Mouse (Mus musculus) hindbrain, postnatal 0 days (tissue): Measurements from ENCODE around the gene Adgre4. TPM values are rescaled to one million over a fixed set of nuclear protein-coding genes. Genes with fewer than 3 reads are reported as not detected.
A peak's percentile ranks its signal among the peaks of the same experiment; 100 is the strongest.

Experiments
- ATAC-seq: fragments of 200-750 bp; cut with Nextera tagmentation; 2 replicates; pipeline ENCODE4 v1.8.0; 2017; ENCODE audit warnings: mild to moderate bottlenecking, moderate TSS enrichment, moderate library complexity
- DNase-seq: peaks from one replicate; pipeline ENCODE4 v3.0.0-alpha.2; 2015; ENCODE audit warnings: low spot score
- H3K27ac ChIP-seq: fragments of 300-500 bp; sonication (generic); 2 replicates; pipeline ENCODE4 v1.5.1; 2014; ENCODE audit warnings: mild to moderate bottlenecking
- H3K27me3 ChIP-seq: fragments of 300-500 bp; sonication (generic); 2 replicates; pipeline ENCODE4 v1.6.1; 2014; ENCODE audit warnings: low read length, mixed read lengths; ENCODE audit not compliant: insufficient read depth
- H3K36me3 ChIP-seq: fragments of 300-500 bp; sonication (generic); 2 replicates; pipeline ENCODE4 v1.6.1; 2014; ENCODE audit warnings: low read length, mixed read lengths; ENCODE audit not compliant: insufficient read depth
- H3K4me1 ChIP-seq: fragments of 300-500 bp; sonication (generic); 2 replicates; pipeline ENCODE4 v1.6.1; 2014; ENCODE audit warnings: antibody characterized with exemption, low read length, mixed read lengths; ENCODE audit not compliant: insufficient read depth
- H3K4me2 ChIP-seq: fragments of 300-500 bp; sonication (generic); 2 replicates; pipeline ENCODE4 v1.6.1; 2014; ENCODE audit warnings: low read depth, mild to moderate bottlenecking, low read length, moderate library complexity, mixed read lengths
- H3K4me3 ChIP-seq: fragments of 300-500 bp; sonication (generic); 2 replicates; pipeline ENCODE4 v1.5.1; 2014; ENCODE audit warnings: low read length
- H3K9ac ChIP-seq: fragments of 300-500 bp; sonication (generic); replicated peaks from 2 replicates; pipeline ENCODE4 v1.6.1; 2014; ENCODE audit warnings: mild to moderate bottlenecking, low read length, moderate library complexity, mixed read lengths
- H3K9me3 ChIP-seq: fragments of 300-500 bp; sonication (generic); 2 replicates; pipeline ENCODE4 v1.6.1; 2016; ENCODE audit warnings: low read length, mixed read lengths
- CTCF ChIP-seq: IDR thresholded peaks from 2 replicates; pipeline ENCODE4 v1.5.1; 2016; ENCODE audit warnings: antibody characterized with exemption, control low read depth, low read depth
- WGBS: fragments of 180-500 bp; shearing (Covaris S2); extraction: QIAGEN DNeasy Blood & Tissue Kit; methylation state at CpG from one replicate; pipeline ENCODE4 v1.1.7; 2014; 5-methylcytosine and 5-hydroxymethylcytosine counted together
- polyA plus RNA-seq: library from polyadenylated mRNA; unstranded; fragments of >200 nt; fragmentation: Nextera tagmentation; extraction: Ambion mirVana; gene quantifications from 2 replicates; pipeline ENCODE4 v1.2.1, GENCODE M21; 2015
- total RNA-seq: library from RNA; depleted of rRNA; stranded (reverse); fragments of >200 nt; gene quantifications from 2 replicates; pipeline ENCODE4 v1.2.3, GENCODE M21; 2014; rRNA removed

Adgre4 gene
- total RNA-seq (0.16 TPM in 1 of 2 replicates, not detected in the other), polyA plus RNA-seq (0.15 and 0.19 TPM in 2 replicates)

- no peaks in the 10 kb centered on the region for H3K27me3 ChIP-seq
- no peaks in the 10 kb centered on the region for H3K4me1 ChIP-seq
- H3K4me3 ChIP-seq, result no peak within 1 kb of the TSS
- ATAC-seq, result no peak
- WGBS, result 77% methylated on average over 2 of the region's 2 CpGs
- H3K4me2 ChIP-seq, result no peak within 1 kb of the TSS
- H3K9ac ChIP-seq, result no peak within 1 kb of the TSS
- H3K9me3 ChIP-seq, result no peaks in the 10 kb centered on the region
- no peak for TF ChIP-seq CTCF
- H3K27ac ChIP-seq, result no peak within 1 kb of the TSS
- no peak for DNase-seq
- H3K36me3 ChIP-seq, result no peaks in the 10 kb centered on the region
Observed at GRCm38 (mm10) chr17:55749786-55750185, at the start of gene Adgre4. Adgre4 (plus strand) TSS chr17:55749984.

- DNase-seq, result peak; percentile 92
- ATAC-seq, result peak; percentile 74; the same call in 1 of the 2 replicates
- Histone ChIP-seq H3K4me1 (no peaks in the 10 kb centered on the region), H3K36me3 (peaks cover 9% of the 10 kb centered on the region; the same call in 1 of the 2 replicates), H3K9me3 (no peaks in the 10 kb centered on the region), H3K4me3 (no peak overlapping the region), H3K9ac (no peak overlapping the region), H3K4me2 (no peak overlapping the region), H3K27me3 (no peaks in the 10 kb centered on the region), H3K27ac (no peak overlapping the region)
- peak; percentile 84 for TF ChIP-seq CTCF
- 65% methylated on average over 3 of the region's 3 CpGs for WGBS
Observed at GRCm38 (mm10) chr17:55702161-55702820, 47.5 kb upstream of the Adgre4 start.

GRCm38 (mm10) chr17:55702865-55703264, 46.9 kb upstream of the Adgre4 start:
- Histone ChIP-seq H3K9ac (no peak overlapping the region), H3K4me1 (no peaks in the 10 kb centered on the region), H3K9me3 (no peaks in the 10 kb centered on the region), H3K36me3 (peaks cover 3% of the 10 kb centered on the region; the same call in 1 of the 2 replicates), H3K4me3 (no peak overlapping the region), H3K27ac (no peak overlapping the region), H3K27me3 (no peaks in the 10 kb centered on the region), H3K4me2 (no peak overlapping the region)
- 59% methylated on average over 5 of the region's 5 CpGs for WGBS
- DNase-seq (no peak), ATAC-seq (no peak)
- no peak for TF ChIP-seq CTCF

GRCm38 (mm10) chr17:55711984-55712811, 37.6 kb upstream of the Adgre4 start, which contains the start of gene Pot1b:
Pot1b (minus strand) TSS chr17:55712628.
- peak within 1 kb of the TSS; percentile 89 for H3K4me2 ChIP-seq
- WGBS, result under 1% methylated on average over 36 of the region's 37 CpGs
- peaks cover 3% of the 10 kb centered on the region; the same call in 1 of the 2 replicates for H3K36me3 ChIP-seq
- peak within 1 kb of the TSS; percentile 54 for H3K9ac ChIP-seq
- peak within 1 kb of the TSS; percentile 74 for H3K4me3 ChIP-seq
- H3K4me1 ChIP-seq, result no peaks in the 10 kb centered on the region
- peak; percentile 46; the same call in 1 of the 2 replicates for TF ChIP-seq CTCF
- ATAC-seq (peak; percentile 99), DNase-seq (peak; percentile 98)
- no peak within 1 kb of the TSS for H3K27ac ChIP-seq
- no peaks in the 10 kb centered on the region for H3K9me3 ChIP-seq
- no peaks in the 10 kb centered on the region for H3K27me3 ChIP-seq

- H3K4me1 ChIP-seq, result no peaks in the 10 kb centered on the region
- no peaks in the 10 kb centered on the region for H3K36me3 ChIP-seq
- H3K27me3 ChIP-seq, result no peaks in the 10 kb centered on the region
- no peak overlapping the region for H3K4me3 ChIP-seq
- H3K27ac ChIP-seq, result no peak overlapping the region
- H3K9ac ChIP-seq, result no peak overlapping the region
- DNase-seq (no peak), ATAC-seq (no peak)
- WGBS, result 76% methylated on average over 1 of the region's 1 CpGs
- no peak overlapping the region for H3K4me2 ChIP-seq
- no peak for TF ChIP-seq CTCF
- H3K9me3 ChIP-seq, result no peaks in the 10 kb centered on the region
Observed at GRCm38 (mm10) chr17:55721270-55721669, 28.5 kb upstream of the Adgre4 start.

DNA sequence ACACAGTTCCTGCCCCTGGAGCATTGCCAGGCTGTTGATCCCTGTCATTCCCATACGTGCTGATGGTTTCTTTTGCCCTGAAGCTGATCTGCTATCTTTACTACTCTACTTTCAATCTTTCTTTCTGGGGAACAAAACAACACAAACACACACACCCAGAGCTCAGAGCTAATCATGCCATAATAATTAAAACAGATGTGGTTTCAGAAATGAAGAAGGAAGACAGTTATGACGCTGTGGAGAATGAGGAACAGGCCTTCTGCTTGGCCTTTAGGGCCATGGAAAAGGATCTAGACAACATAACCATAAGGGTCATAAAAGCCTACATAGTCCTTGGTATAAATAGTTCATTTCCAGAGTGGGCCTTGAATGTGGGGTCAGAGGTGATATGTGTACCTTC, 27.5 kb upstream of the Adgre4 start:
- Histone ChIP-seq H3K4me1 (no peaks in the 10 kb centered on the region), H3K9ac (no peak overlapping the region), H3K36me3 (no peaks in the 10 kb centered on the region), H3K9me3 (no peaks in the 10 kb centered on the region), H3K4me2 (no peak overlapping the region), H3K27ac (no peak overlapping the region), H3K27me3 (no peaks in the 10 kb centered on the region), H3K4me3 (no peak overlapping the region)
- 73% methylated on average over 2 of the region's 2 CpGs for WGBS
- DNase-seq (no peak), ATAC-seq (no peak)
- no peak for TF ChIP-seq CTCF

GRCm38 (mm10) chr17:55726193-55726592, 23.6 kb upstream of the Adgre4 start:
- Histone ChIP-seq H3K4me2 (no peak overlapping the region), H3K4me3 (no peak overlapping the region), H3K4me1 (no peaks in the 10 kb centered on the region), H3K9me3 (no peaks in the 10 kb centered on the region), H3K36me3 (no peaks in the 10 kb centered on the region), H3K27me3 (no peaks in the 10 kb centered on the region), H3K9ac (no peak overlapping the region), H3K27ac (no peak overlapping the region)
- 82% methylated on average over 2 of the region's 2 CpGs for WGBS
- ATAC-seq (no peak), DNase-seq (no peak)
- TF ChIP-seq CTCF, result no peak
